Comparison of ENCODE assay signal across 7 mouse cellular contexts in the genomic region with DNA sequence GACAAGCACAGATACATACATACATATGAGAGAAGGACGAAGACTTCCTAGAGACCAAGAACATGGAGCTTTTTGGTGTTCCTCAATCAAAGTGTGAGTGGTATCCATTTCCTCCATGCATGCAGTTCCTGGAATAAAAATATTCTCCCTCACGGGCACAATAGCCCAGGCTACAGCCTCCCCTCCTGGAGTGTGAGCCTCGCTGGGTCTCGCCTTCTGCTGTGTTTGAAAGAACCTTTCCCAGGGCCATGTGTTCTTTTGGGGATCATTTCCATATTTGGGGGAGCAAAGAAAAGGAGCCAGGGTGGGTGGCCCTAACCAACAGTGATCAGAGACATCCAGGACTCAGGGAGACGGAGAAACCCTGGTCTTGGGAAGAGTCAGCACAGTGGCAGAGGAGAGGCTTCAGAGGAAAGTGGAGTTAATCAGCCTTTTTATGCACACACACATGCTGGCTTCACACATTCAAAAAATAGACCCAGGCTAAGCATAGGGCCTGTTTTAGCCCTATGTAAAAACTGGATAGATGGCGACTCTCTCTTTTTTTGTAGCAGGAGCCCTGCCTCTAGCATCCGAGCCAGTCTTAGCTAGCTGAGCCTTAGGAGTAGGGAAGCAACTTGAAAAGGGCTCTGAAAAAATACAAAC. TPM values are rescaled to one million over a fixed set of nuclear protein-coding genes. Genes with fewer than 3 reads are reported as not detected.
DNase-seq lines count a peak whose midpoint lies in the region; ATAC-seq and TF ChIP-seq lines count a peak whose summit lies in the region.

No protein-coding gene starts in this region.

- peak overlapping the region; percentile 12; the same call in 1 of the 2 replicates for H3K9ac ChIP-seq in forebrain, embryonic 11.5 days (ENCODE audit: low read length)
- H3K9ac ChIP-seq in intestine, postnatal 0 days (ENCODE audit: low read depth, low read length): no peak overlapping the region
- H3K9ac ChIP-seq in neural tube, embryonic 14.5 days (replicated peaks; ENCODE audit: low read depth, low read length): no peak overlapping the region; the same call in 1 of the 2 replicates

- intact Hi-C loops in left cerebral cortex, adult 2 months (cut with DNase I): no loop called here
- intact Hi-C loops in left cerebral cortex, postnatal 10 days (cut with DNase I): no loop called here
- intact Hi-C loops in gastrocnemius, postnatal 14 days (cut with DNase I; ENCODE audit: low total_unique reads): no loop called here

- no peaks in the 10 kb centered on the region for H3K27me3 ChIP-seq in forebrain, embryonic 11.5 days (ENCODE audit: control insufficient read depth, insufficient read depth, low read length)
- H3K27me3 ChIP-seq in intestine, postnatal 0 days (replicated peaks; ENCODE audit: control insufficient read depth, insufficient read depth, low read length): no peaks in the 10 kb centered on the region
- no peaks in the 10 kb centered on the region for H3K27me3 ChIP-seq in neural tube, embryonic 14.5 days (ENCODE audit: control insufficient read depth, insufficient read depth, low read length)

- peak overlapping the region; percentile 1; the same call in 1 of the 2 replicates for H3K4me3 ChIP-seq in left cerebral cortex, adult 2 months
- no peak overlapping the region for H3K4me3 ChIP-seq in forebrain, embryonic 11.5 days (ENCODE audit: low read depth, low read length)
- no peak overlapping the region for H3K4me3 ChIP-seq in intestine, postnatal 0 days (ENCODE audit: low read depth, low read length)
- H3K4me3 ChIP-seq in neural tube, embryonic 14.5 days (ENCODE audit: low read depth, low read length): no peak overlapping the region

- H3K27ac ChIP-seq in left cerebral cortex, adult 2 months: peak overlapping the region; percentile 78
- H3K27ac ChIP-seq in forebrain, embryonic 11.5 days (ENCODE audit: low read depth, low read length): peak overlapping the region; percentile 72
- peak overlapping the region; percentile 47; the same call in 1 of the 2 replicates for H3K27ac ChIP-seq in intestine, postnatal 0 days (ENCODE audit: low read depth, low read length)
- peak overlapping the region; percentile 83 for H3K27ac ChIP-seq in neural tube, embryonic 14.5 days (ENCODE audit: low read depth, low read length)

- no peak for ATAC-seq in forebrain, embryonic 11.5 days (replicated peaks; ENCODE audit: low FRiP score)
- no peak for ATAC-seq in intestine, postnatal 0 days
- ATAC-seq in neural tube, embryonic 14.5 days (ENCODE audit: low read depth): peak; percentile 28; the same call in 1 of the 2 replicates
- ATAC-seq in megakaryocyte, adult 5-6 weeks (ENCODE audit: poor library complexity, severe bottlenecking): no peak

- peaks cover 18% of the 10 kb centered on the region for H3K4me1 ChIP-seq in forebrain, embryonic 11.5 days (replicated peaks; ENCODE audit: control insufficient read depth, insufficient read depth, low read length)
- H3K4me1 ChIP-seq in intestine, postnatal 0 days (replicated peaks; ENCODE audit: control insufficient read depth, insufficient read depth, low read length): peaks cover 7% of the 10 kb centered on the region; the same call in 1 of the 2 replicates
- H3K4me1 ChIP-seq in neural tube, embryonic 14.5 days (ENCODE audit: control insufficient read depth, insufficient read depth, low read length): peaks cover 29% of the 10 kb centered on the region

- DNase-seq in left cerebral cortex, adult 2 months (ENCODE audit: extremely low spot score in 1 of 2, low spot score in 2 of 2): no peak
- DNase-seq in left cerebral cortex, postnatal 10 days (ENCODE audit: extremely low spot score in 1 of 2, low spot score in 2 of 2): no peak
- no peak for DNase-seq in forebrain, embryonic 11.5 days (ENCODE audit: low spot score)
- no peak for DNase-seq in gastrocnemius, postnatal 14 days

- H3K4me2 ChIP-seq in forebrain, embryonic 11.5 days (ENCODE audit: low read depth, low read length, severe bottlenecking): no peak overlapping the region
- peak overlapping the region; percentile 63 for H3K4me2 ChIP-seq in intestine, postnatal 0 days (replicated peaks; ENCODE audit: low read depth)
- peak overlapping the region; percentile 30; the same call in 1 of the 2 replicates for H3K4me2 ChIP-seq in neural tube, embryonic 14.5 days (ENCODE audit: low read depth, low read length)

- H3K9me3 ChIP-seq in forebrain, embryonic 11.5 days (ENCODE audit: control insufficient read depth, low read length): no peaks in the 10 kb centered on the region
- H3K9me3 ChIP-seq in intestine, postnatal 0 days (ENCODE audit: control insufficient read depth): no peaks in the 10 kb centered on the region
- H3K9me3 ChIP-seq in neural tube, embryonic 14.5 days (ENCODE audit: control insufficient read depth, low read length): no peaks in the 10 kb centered on the region

- TF ChIP-seq CTCF in left cerebral cortex, adult 2 months (IDR thresholded peaks at IDR 0.05): no peak
- no peak for TF ChIP-seq CTCF in intestine, postnatal 0 days (IDR thresholded peaks at IDR 0.05; ENCODE audit: low read depth)

- no peaks in the 10 kb centered on the region for H3K36me3 ChIP-seq in forebrain, embryonic 11.5 days (ENCODE audit: control insufficient read depth, insufficient read depth, low read length)
- H3K36me3 ChIP-seq in intestine, postnatal 0 days (ENCODE audit: control insufficient read depth, insufficient read depth): no peaks in the 10 kb centered on the region
- H3K36me3 ChIP-seq in neural tube, embryonic 14.5 days (ENCODE audit: control insufficient read depth, insufficient read depth, low read length): no peaks in the 10 kb centered on the region

- 59% methylated on average over 7 of the region's 7 CpGs for WGBS in forebrain, embryonic 11.5 days
- WGBS in intestine, postnatal 0 days: 71% methylated on average over 7 of the region's 7 CpGs
- WGBS in neural tube, embryonic 14.5 days: 34% methylated on average over 7 of the region's 7 CpGs

RNA-seq across cellular contexts. Expression of gene Maml3, which starts 17.1 kb away (rescaled TPM):
- total RNA-seq in left cerebral cortex, adult 2 months (2021): 10 to 100 TPM; 10.3 to 10.9 TPM
- total RNA-seq in left cerebral cortex, postnatal 10 days (2021): 1 to 10 TPM; 7.2 to 7.8 TPM
- 7.0 and 7.5 TPM in 2 replicates for polyA plus RNA-seq in forebrain, embryonic 11.5 days (2014; fragmentation: Nextera tagmentation; extraction: Ambion mirVana)
- polyA plus RNA-seq in intestine, postnatal 0 days (2015; fragmentation: Nextera tagmentation; extraction: Ambion mirVana): 2.0 and 2.1 TPM in 2 replicates
- polyA plus RNA-seq in neural tube, embryonic 14.5 days (2014; fragmentation: Nextera tagmentation; extraction: Ambion mirVana): 8.2 and 9.6 TPM in 2 replicates
- 1 to 10 TPM; 3.3 to 3.5 TPM for total RNA-seq in gastrocnemius, postnatal 14 days (2021)
- total RNA-seq in megakaryocyte, adult 5-6 weeks (2015): 3.1 and 4.9 TPM in 2 replicates
- total RNA-seq in megakaryocyte, adult 5-6 weeks (2017): 4.3 and 4.6 TPM in 2 replicates
